Mouse (Mus musculus): ENCODE measurements around the gene Ankrd23. TPM values are rescaled to one million over a fixed set of nuclear protein-coding genes. Genes with fewer than 3 reads are reported as not detected.

Gene Ankrd23
- total and polyA plus RNA-seq, 3 experiments = 2.8 to 6.1 (median 3.7) TPM

DNA sequence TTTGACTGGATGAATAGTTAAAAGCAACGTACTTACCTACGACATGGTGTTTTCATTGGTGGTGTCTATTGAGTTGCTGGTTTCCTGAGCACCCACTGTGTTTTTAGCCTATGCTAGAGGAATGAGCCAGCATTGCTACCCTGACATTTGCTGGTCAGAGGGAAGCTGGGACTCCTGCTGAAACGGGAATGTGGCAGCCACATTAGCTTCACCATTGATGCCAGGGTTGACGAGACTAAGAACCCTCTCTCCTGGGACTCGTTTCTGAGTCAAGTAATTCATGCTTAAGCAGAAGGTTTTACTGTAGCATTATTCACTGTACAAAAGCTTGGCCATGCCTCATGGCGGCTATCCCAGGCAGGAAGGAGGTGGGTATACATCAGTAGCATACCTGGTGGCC is 47.0 kb downstream of the Ankrd23 start:
- DNase-seq (ENCODE audit: extremely low read depth) = no peak
- H3K4me1 ChIP-seq (ENCODE audit: control insufficient read depth in 1 of 2, insufficient read depth in 2 of 2) = no peaks in the 10 kb centered on the region
- no peak overlapping the region for H3K27ac ChIP-seq (ENCODE audit: insufficient read depth, low read depth)
- no peak overlapping the region for H3K4me2 ChIP-seq (ENCODE audit: insufficient read depth, low read depth, poor library complexity, severe bottlenecking)
- H3K9me3 ChIP-seq (replicated peaks; ENCODE audit: low read length) = no peaks in the 10 kb centered on the region
- TF ChIP-seq GABPA (IDR thresholded peaks at IDR 0.05; ENCODE audit: insufficient replicate concordance, low read depth, low read length) = no peak
- TF ChIP-seq CHD1 (IDR thresholded peaks at IDR 0.05; ENCODE audit: low read depth, low read length) = no peak
- no peaks in the 10 kb centered on the region for H3K79me2 ChIP-seq (replicated peaks; ENCODE audit: control insufficient read depth, extremely low read depth, insufficient read depth, poor library complexity, severe bottlenecking)
- peaks cover 0 to 14% of the 10 kb centered on the region in 2 experiments for H3K36me3 ChIP-seq (replicated peaks in 1 of 2; ENCODE audit: control insufficient read depth in 1 of 2, insufficient read depth in 1 of 2, low read length in 1 of 2)
- dilution Hi-C loops (cut with MboI; ENCODE audit: extremely low pct_ligation_motif_present, extremely low pct_unique_long_range_greater_than_20kb, low sequenced_read_pairs) = no loop called here
- no peak overlapping the region for H3K4me3 ChIP-seq (replicated peaks in 1 of 3; ENCODE audit: low read depth in 2 of 3, low read length in 2 of 3, poor library complexity in 1 of 3)
- in situ Hi-C loops (cut with MboI; ENCODE audit: low pct_ligation_motif_present, low pct_unique_long_range_greater_than_20kb, low sequenced_read_pairs) = no loop called here
- no peak overlapping the region for H3K9ac ChIP-seq (ENCODE audit: insufficient read depth, low read depth)
- H3K27me3 ChIP-seq (replicated peaks) = no peaks in the 10 kb centered on the region

GRCm38 (mm10) chr1:36487111-36487510 is 49.6 kb downstream of the Ankrd23 start:
- DNase-seq (ENCODE audit: extremely low read depth) = no peak
- H3K36me3 ChIP-seq (replicated peaks in 1 of 2; ENCODE audit: control insufficient read depth in 1 of 2, insufficient read depth in 1 of 2, low read length in 1 of 2) = peaks cover 0 to 18% of the 10 kb centered on the region in 2 experiments
- no peak overlapping the region for H3K27ac ChIP-seq (ENCODE audit: insufficient read depth, low read depth)
- no peak overlapping the region for H3K9ac ChIP-seq (ENCODE audit: insufficient read depth, low read depth)
- TF ChIP-seq ELF1 (IDR thresholded peaks at IDR 0.05; ENCODE audit: low read depth, low read length) (no peak), GABPA (IDR thresholded peaks at IDR 0.05; ENCODE audit: insufficient replicate concordance, low read depth, low read length) (no peak), MXI1 (IDR thresholded peaks at IDR 0.05; ENCODE audit: low read depth, low read length) (no peak), MAFK (IDR thresholded peaks at IDR 0.05; ENCODE audit: insufficient replicate concordance, low read length) (no peak), NRF1 (IDR thresholded peaks at IDR 0.05; ENCODE audit: low read depth, low read length) (no peak), MAX (IDR thresholded peaks at IDR 0.05; ENCODE audit: low read length) (no peak), USF2 (conservative IDR thresholded peaks at IDR 0.05; ENCODE audit: low read depth, low read length) (no peak)
- H3K4me1 ChIP-seq (ENCODE audit: control insufficient read depth in 1 of 2, insufficient read depth in 2 of 2) = no peaks in the 10 kb centered on the region
- dilution Hi-C loops (cut with MboI; ENCODE audit: extremely low pct_ligation_motif_present, extremely low pct_unique_long_range_greater_than_20kb, low sequenced_read_pairs) = no loop called here
- no peaks in the 10 kb centered on the region for H3K9me3 ChIP-seq (replicated peaks; ENCODE audit: low read length)
- in situ Hi-C loops (cut with MboI; ENCODE audit: low pct_ligation_motif_present, low pct_unique_long_range_greater_than_20kb, low sequenced_read_pairs) = no loop called here
- no peaks in the 10 kb centered on the region for H3K27me3 ChIP-seq (replicated peaks)
- H3K4me3 ChIP-seq (replicated peaks in 1 of 3; ENCODE audit: low read depth in 2 of 3, low read length in 2 of 3, poor library complexity in 1 of 3) = no peak overlapping the region
- no peak overlapping the region for H3K4me2 ChIP-seq (ENCODE audit: insufficient read depth, low read depth, poor library complexity, severe bottlenecking)
- no peaks in the 10 kb centered on the region for H3K79me2 ChIP-seq (replicated peaks; ENCODE audit: control insufficient read depth, extremely low read depth, insufficient read depth, poor library complexity, severe bottlenecking)

GRCm38 (mm10) chr1:36485080-36485479 is 51.6 kb downstream of the Ankrd23 start:
- DNase-seq (ENCODE audit: extremely low read depth) = no peak
- no peak overlapping the region for H3K4me3 ChIP-seq (replicated peaks in 1 of 3; ENCODE audit: low read depth in 2 of 3, low read length in 2 of 3, poor library complexity in 1 of 3)
- in situ Hi-C loops (cut with MboI; ENCODE audit: low pct_ligation_motif_present, low pct_unique_long_range_greater_than_20kb, low sequenced_read_pairs) = no loop called here
- no peak overlapping the region for H3K27ac ChIP-seq (ENCODE audit: insufficient read depth, low read depth)
- H3K27me3 ChIP-seq (replicated peaks) = no peaks in the 10 kb centered on the region
- H3K4me1 ChIP-seq (ENCODE audit: control insufficient read depth in 1 of 2, insufficient read depth in 2 of 2) = no peaks in the 10 kb centered on the region; a peak in 1 of 4 replicates
- no peaks in the 10 kb centered on the region for H3K9me3 ChIP-seq (replicated peaks; ENCODE audit: low read length)
- H3K79me2 ChIP-seq (replicated peaks; ENCODE audit: control insufficient read depth, extremely low read depth, insufficient read depth, poor library complexity, severe bottlenecking) = no peaks in the 10 kb centered on the region
- H3K4me2 ChIP-seq (ENCODE audit: insufficient read depth, low read depth, poor library complexity, severe bottlenecking) = no peak overlapping the region
- no peak overlapping the region for H3K9ac ChIP-seq (ENCODE audit: insufficient read depth, low read depth)
- dilution Hi-C loops (cut with MboI; ENCODE audit: extremely low pct_ligation_motif_present, extremely low pct_unique_long_range_greater_than_20kb, low sequenced_read_pairs) = no loop called here
- TF ChIP-seq USF1 (IDR thresholded peaks at IDR 0.05; ENCODE audit: low read depth, low read length) (no peak), ETS1 (conservative IDR thresholded peaks at IDR 0.05; ENCODE audit: low read depth, low read length) (no peak), EP300 (IDR thresholded peaks at IDR 0.05; ENCODE audit: low read length) (no peak), UBTF (IDR thresholded peaks at IDR 0.05; ENCODE audit: low read depth, low read length) (no peak), SMC3 (IDR thresholded peaks at IDR 0.05; ENCODE audit: low read depth, low read length) (no peak), JUND (conservative IDR thresholded peaks at IDR 0.05; ENCODE audit: low read depth, low read length) (no peak), ELF1 (IDR thresholded peaks at IDR 0.05; ENCODE audit: low read depth, low read length) (no peak), JUN (IDR thresholded peaks at IDR 0.05; ENCODE audit: insufficient read depth, low read depth, low read length) (no peak)
- H3K36me3 ChIP-seq (replicated peaks in 1 of 2; ENCODE audit: control insufficient read depth in 1 of 2, insufficient read depth in 1 of 2, low read length in 1 of 2) = peaks cover 0 to 22% of the 10 kb centered on the region in 2 experiments

Measured in CH12.LX (cell line).